Mouse (Mus musculus): ENCODE measurements at regions not wholly inside any gene's neighbourhood (a gene's known extent, or its start where the extent isn't known, plus 50 kb on each side); places are given as distances from the start of the nearest gene placed in this dataset.

- no peak for DNase-seq
Observed at GRCm38 (mm10) chr5:80766591-80766990, 253.3 kb upstream of the Adgrl3 start.

GRCm38 (mm10) chr5:80783892-80784291, 236.0 kb upstream of the Adgrl3 start:
- no peak for DNase-seq

GRCm38 (mm10) chr5:80784746-80785145, 235.2 kb upstream of the Adgrl3 start:
- DNase-seq, result no peak

GRCm38 (mm10) chr5:80791658-80792057, 228.3 kb upstream of the Adgrl3 start:
- DNase-seq, result no peak

- DNase-seq, result no peak
Observed at GRCm38 (mm10) chr5:80799777-80800176, 220.2 kb upstream of the Adgrl3 start.

- no peak for DNase-seq
Observed at GRCm38 (mm10) chr5:80812917-80813316, 207.0 kb upstream of the Adgrl3 start.

- DNase-seq, result no peak
Observed at GRCm38 (mm10) chr5:80819208-80819607, 200.7 kb upstream of the Adgrl3 start.

- DNase-seq, result no peak
Observed at GRCm38 (mm10) chr5:80842531-80842930, 177.4 kb upstream of the Adgrl3 start.

GRCm38 (mm10) chr5:80855034-80855433, 164.9 kb upstream of the Adgrl3 start:
- no peak for DNase-seq

- DNase-seq, result no peak
Observed at GRCm38 (mm10) chr5:80876600-80876999, 143.3 kb upstream of the Adgrl3 start.

- DNase-seq, result no peak
Observed at GRCm38 (mm10) chr5:80898230-80898629, 121.7 kb upstream of the Adgrl3 start.

- no peak for DNase-seq
Observed at GRCm38 (mm10) chr5:80908771-80909170, 111.2 kb upstream of the Adgrl3 start.

- DNase-seq, result no peak
Observed at GRCm38 (mm10) chr5:80938791-80939190, 81.1 kb upstream of the Adgrl3 start.

GRCm38 (mm10) chr5:80951861-80952599, 67.9 kb upstream of the Adgrl3 start:
- no peak for DNase-seq

GRCm38 (mm10) chr5:80952600-80953218, 67.2 kb upstream of the Adgrl3 start:
- DNase-seq, result peak; percentile 30

Measured in lung, postnatal 10 days (tissue).